Mouse (Mus musculus): ENCODE measurements around the gene Lyrm4.

The Lyrm4 gene

DNA sequence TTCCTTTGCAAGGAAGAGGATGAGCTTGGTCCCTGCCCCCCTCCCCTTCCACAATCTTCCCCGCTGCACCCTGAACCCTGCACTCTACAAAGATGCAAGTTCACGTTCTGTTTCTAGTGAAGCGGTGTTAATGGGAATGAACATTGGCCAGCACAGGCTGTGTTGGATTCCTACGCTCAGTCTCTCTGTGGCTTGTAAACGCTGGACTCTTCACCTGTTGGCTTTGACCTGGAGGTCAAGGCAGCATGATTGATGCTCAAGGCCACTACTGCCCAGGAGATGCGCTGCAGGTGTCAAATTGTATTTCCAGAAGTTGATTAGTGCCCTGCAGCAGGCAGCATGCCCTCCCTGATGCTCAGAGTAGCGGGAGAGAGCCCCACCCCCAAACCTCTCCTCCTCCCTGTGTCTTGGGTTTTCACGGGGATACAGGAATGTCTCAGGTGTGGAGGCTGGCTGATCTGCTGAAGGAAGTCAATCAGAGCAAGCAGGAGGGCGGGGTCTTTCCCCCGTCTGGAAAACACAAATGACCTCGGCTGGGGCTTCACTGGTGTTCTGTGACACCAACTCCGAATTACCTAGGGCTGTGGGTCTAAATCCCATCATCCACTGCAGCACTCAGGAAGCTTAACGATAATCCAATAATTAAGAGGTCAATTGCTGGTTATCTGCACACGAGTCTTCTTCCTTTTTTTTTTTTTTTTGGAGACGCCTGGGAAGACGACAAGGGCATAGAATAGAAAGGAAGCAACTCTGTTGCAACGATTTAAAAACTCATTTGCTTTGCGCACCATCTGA is 177.3 kb downstream of the Lyrm4 start:
- in situ Hi-C loops (cut with MboI, MseI): no loop called here

DNA sequence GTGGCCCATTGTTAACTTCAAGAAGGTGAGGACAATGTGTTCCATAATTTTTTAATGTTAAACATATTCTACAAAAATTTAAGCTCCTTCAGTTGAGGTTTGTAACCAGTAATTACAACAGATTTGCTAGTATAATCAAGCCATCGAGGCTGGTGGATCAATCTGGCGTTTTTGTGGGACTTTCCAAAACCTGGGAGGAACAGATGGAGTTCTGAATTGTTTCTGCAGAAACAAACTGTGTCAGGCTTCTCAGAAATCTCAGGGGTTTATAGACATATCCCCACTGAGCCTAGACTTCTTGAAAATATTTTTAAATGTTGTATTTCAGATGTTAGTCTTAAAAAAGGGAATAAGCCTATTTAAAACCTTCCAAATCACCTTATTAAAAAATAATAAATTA is 179.3 kb downstream of the Lyrm4 start:
- in situ Hi-C loops (cut with MboI, MseI): no loop called here

Measured in regulatory T cell (primary cell).